Mouse (Mus musculus) midbrain, embryonic 11.5 days (tissue): ENCODE results near the gene Rwdd4a. TPM values are rescaled to one million over a fixed set of nuclear protein-coding genes. Genes with fewer than 3 reads are reported as not detected.

ENCODE experiments used
- ATAC-seq: fragments of 200-750 bp; cut with Nextera tagmentation; 2 replicates; pipeline ENCODE4 v1.8.0; 2017; ENCODE audit warnings: moderate TSS enrichment, moderate library complexity; ENCODE audit not compliant: low FRiP score
- DNase-seq: peaks from one replicate; pipeline ENCODE4 v3.0.0; 2015; ENCODE audit warnings: low spot score; ENCODE audit errors: missing footprints
- H3K27ac ChIP-seq: fragments of 300-500 bp; sonication (generic); 2 replicates; pipeline ENCODE4 v1.5.1; 2014; ENCODE audit warnings: low read depth, low read length
- H3K27me3 ChIP-seq: fragments of 300-500 bp; sonication (generic); 2 replicates; pipeline ENCODE4 v1.6.1; 2014; ENCODE audit warnings: mild to moderate bottlenecking, low read length, moderate library complexity, mixed read lengths; ENCODE audit not compliant: control insufficient read depth, insufficient read depth
- H3K36me3 ChIP-seq: fragments of 300-500 bp; sonication (generic); 2 replicates; pipeline ENCODE4 v1.6.1; 2014; ENCODE audit warnings: mild to moderate bottlenecking, low read length, moderate library complexity, mixed read lengths; ENCODE audit not compliant: control insufficient read depth, insufficient read depth
- H3K4me1 ChIP-seq: fragments of 300-500 bp; sonication (generic); 2 replicates; pipeline ENCODE4 v1.6.1; 2014; ENCODE audit warnings: low read length; ENCODE audit not compliant: control insufficient read depth, insufficient read depth
- H3K4me2 ChIP-seq: fragments of 300-500 bp; sonication (generic); 2 replicates; pipeline ENCODE4 v1.6.1; 2014; ENCODE audit warnings: mild to moderate bottlenecking, moderate library complexity
- H3K4me3 ChIP-seq: fragments of 300-500 bp; sonication (generic); 2 replicates; pipeline ENCODE4 v1.5.1; 2014; ENCODE audit warnings: low read depth, low read length
- H3K9ac ChIP-seq: fragments of 300-500 bp; sonication (generic); 2 replicates; pipeline ENCODE4 v1.6.1; 2014; ENCODE audit warnings: low read length
- H3K9me3 ChIP-seq: fragments of 300-500 bp; sonication (generic); 2 replicates; pipeline ENCODE4 v1.6.1; 2016; ENCODE audit warnings: low read length; ENCODE audit not compliant: control insufficient read depth
- WGBS: fragments of 180-500 bp; shearing (Covaris S2); extraction: QIAGEN DNeasy Blood & Tissue Kit; methylation state at CpG from one replicate; pipeline ENCODE4 v1.1.7; 2014; 5-methylcytosine and 5-hydroxymethylcytosine counted together
- polyA plus RNA-seq: library from polyadenylated mRNA; unstranded; fragments of >200 nt; fragmentation: Nextera tagmentation; extraction: Ambion mirVana; gene quantifications from 2 replicates; pipeline ENCODE4 v1.2.1, GENCODE M21; 2014

Rwdd4a gene
- polyA plus RNA-seq, 1 experiment from 2014 or later: 49.0 TPM

DNA sequence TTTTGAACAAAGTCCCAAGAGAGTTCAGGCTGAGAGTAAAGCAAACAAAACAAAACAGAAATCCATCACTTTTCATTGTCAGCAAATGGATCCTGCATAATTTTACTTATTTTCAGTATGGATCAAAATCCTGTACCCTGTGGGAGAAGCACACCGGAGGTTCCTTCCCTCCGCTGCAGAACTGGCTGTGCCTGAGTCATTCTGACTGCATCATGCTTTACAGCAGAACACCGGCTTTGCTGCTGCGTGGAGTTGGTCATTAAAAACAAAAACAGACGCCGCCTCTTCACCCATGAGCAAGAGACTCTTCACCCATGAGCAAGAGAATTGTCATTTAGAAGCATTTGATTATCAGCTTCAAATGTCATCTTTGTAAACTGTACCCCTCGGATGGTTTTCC, 27.3 kb downstream of the Rwdd4a start:
- DNase-seq: no peak
- Histone ChIP-seq H3K4me3 (no peak overlapping the region), H3K27me3 (no peaks in the 10 kb centered on the region), H3K27ac (no peak overlapping the region), H3K36me3 (no peaks in the 10 kb centered on the region), H3K4me1 (no peaks in the 10 kb centered on the region), H3K4me2 (no peak overlapping the region), H3K9me3 (no peaks in the 10 kb centered on the region), H3K9ac (no peak overlapping the region)
- no peak for ATAC-seq
- WGBS: 90% methylated on average over 7 of the region's 7 CpGs

DNA sequence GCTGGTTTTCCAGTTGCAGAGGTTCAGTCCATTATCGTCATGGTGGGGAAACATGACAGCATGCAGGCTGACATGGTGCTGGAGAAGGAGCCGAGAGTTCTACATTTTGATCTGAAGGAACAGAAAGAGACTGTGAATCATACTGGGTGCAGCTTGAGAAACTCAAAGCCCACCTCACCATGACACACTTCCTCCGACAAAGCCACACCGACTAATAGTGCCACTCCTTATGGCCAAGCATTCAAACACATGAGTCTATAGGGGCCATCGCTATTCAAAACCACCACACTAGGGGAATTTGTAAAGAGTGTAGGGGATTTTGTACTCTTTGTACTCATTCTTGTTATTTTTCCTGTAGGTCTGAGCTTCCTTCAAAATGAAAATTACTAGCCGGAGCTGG, 33.1 kb downstream of the Rwdd4a start:
- Histone ChIP-seq H3K9me3 (no peaks in the 10 kb centered on the region), H3K27ac (no peak overlapping the region), H3K36me3 (no peaks in the 10 kb centered on the region), H3K4me2 (no peak overlapping the region), H3K9ac (no peak overlapping the region), H3K27me3 (no peaks in the 10 kb centered on the region), H3K4me3 (no peak overlapping the region), H3K4me1 (no peaks in the 10 kb centered on the region)
- DNase-seq (no peak), ATAC-seq (no peak)
- 90% methylated on average over 6 of the region's 6 CpGs for WGBS

DNA sequence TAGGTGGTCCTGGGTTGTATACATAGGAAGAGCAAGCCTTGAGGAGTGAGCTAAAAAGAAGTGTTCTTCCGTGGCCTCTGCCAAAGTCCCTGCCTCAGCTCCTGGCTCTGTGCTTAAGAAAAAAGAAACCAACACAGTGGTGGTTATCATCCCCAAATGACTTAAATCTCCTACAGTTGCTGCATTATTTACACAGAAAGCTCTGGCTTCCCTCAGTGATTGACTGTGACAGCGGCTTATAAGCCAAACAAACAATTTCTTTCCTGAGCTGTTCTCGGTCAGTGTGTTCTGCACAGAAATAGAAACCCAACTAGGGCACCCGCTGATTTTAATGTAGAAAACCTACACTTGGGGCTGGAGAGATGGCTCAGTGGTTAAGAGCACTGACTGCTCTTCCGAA, 34.6 kb downstream of the Rwdd4a start:
- H3K27ac ChIP-seq: no peak overlapping the region
- no peaks in the 10 kb centered on the region for H3K9me3 ChIP-seq
- no peak overlapping the region for H3K9ac ChIP-seq
- ATAC-seq: no peak
- no peaks in the 10 kb centered on the region for H3K27me3 ChIP-seq
- no peaks in the 10 kb centered on the region for H3K36me3 ChIP-seq
- no peaks in the 10 kb centered on the region for H3K4me1 ChIP-seq
- no peak overlapping the region for H3K4me3 ChIP-seq
- no peak overlapping the region for H3K4me2 ChIP-seq
- WGBS: 86% methylated on average over 5 of the region's 5 CpGs
- DNase-seq: no peak

DNA sequence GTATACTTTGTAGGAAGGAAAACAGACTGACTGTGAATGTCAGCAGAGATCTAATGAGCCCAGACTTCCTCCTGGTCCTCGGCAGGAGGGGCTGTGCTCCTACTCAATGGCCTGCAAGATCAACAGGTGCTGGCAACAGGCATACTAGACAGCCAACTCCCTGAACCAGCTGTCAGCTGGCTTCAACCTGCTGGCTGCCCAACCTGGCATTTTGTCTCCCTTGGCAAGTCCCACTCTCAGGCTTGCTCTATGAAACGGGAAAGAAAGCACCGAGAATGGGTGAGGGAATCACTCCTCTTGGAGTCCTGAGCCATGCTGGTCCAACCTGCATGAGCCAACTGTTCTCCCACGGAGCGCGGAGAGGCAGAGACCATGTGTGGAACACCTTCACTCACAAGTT, 36.7 kb downstream of the Rwdd4a start:
- no peak for ATAC-seq

DNA sequence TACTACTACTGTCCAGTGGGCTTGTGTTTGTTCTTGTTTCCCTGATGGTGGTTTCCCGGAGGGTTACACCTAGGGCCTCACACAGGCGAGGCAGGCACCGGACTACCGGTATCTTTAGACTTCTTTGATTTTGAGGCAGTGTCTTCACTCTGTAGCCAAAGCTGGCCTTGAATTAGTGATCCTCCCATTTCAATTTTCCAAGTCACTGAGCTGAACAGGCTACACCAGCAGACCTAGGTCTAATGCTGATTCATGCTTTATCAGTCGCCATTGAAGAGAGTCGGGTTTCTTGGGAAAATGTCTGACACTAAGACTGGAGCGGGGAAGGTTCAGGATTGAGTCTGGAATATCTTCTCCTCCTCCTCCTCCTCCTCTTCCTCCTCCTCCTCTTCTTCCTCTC, 40.0 kb downstream of the Rwdd4a start:
- H3K4me2 ChIP-seq: no peak overlapping the region
- WGBS: 88% methylated on average over 7 of the region's 7 CpGs

More for the DNA sequence above, 36.7 kb downstream of the Rwdd4a start:
- Histone ChIP-seq H3K4me2 (no peak overlapping the region), H3K27me3 (no peaks in the 10 kb centered on the region), H3K36me3 (no peaks in the 10 kb centered on the region), H3K9ac (no peak overlapping the region), H3K4me1 (no peaks in the 10 kb centered on the region), H3K4me3 (no peak overlapping the region), H3K9me3 (no peaks in the 10 kb centered on the region), H3K27ac (no peak overlapping the region)
- WGBS: 87% methylated on average over 6 of the region's 6 CpGs
- no peak for DNase-seq

DNA sequence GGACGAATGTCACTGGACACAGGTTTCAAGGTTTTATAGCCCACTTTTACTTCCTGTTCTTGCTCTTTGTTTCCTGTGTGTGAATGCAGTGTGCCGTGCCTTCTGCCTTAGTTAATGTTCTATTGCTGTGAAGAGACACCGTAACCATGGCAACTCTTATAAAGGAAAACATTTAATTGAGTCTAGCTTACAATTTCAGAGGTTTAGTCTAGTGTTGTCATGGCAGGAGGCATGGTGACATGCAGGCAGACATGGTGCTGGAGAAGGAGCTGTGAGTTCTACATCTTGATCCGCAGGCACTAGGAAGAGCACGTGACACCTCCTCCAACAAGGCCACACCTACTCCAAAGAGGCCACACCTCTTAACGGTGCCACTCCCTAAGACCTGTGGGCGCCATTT, 48.0 kb downstream of the Rwdd4a start:
- Histone ChIP-seq H3K9me3 (no peaks in the 10 kb centered on the region), H3K4me3 (no peak overlapping the region), H3K27ac (no peak overlapping the region), H3K4me1 (no peaks in the 10 kb centered on the region), H3K4me2 (no peak overlapping the region), H3K27me3 (no peaks in the 10 kb centered on the region), H3K36me3 (no peaks in the 10 kb centered on the region), H3K9ac (no peak overlapping the region)
- ATAC-seq (no peak), DNase-seq (peak; percentile 86)
- WGBS: 77% methylated on average over 7 of the region's 7 CpGs

More for the DNA sequence above, 40.0 kb downstream of the Rwdd4a start:
- H3K9ac ChIP-seq: no peak overlapping the region
- ATAC-seq (no peak), DNase-seq (no peak)
- H3K36me3 ChIP-seq: no peaks in the 10 kb centered on the region
- H3K4me3 ChIP-seq: no peak overlapping the region
- H3K9me3 ChIP-seq: no peaks in the 10 kb centered on the region
- H3K27ac ChIP-seq: no peak overlapping the region
- no peaks in the 10 kb centered on the region for H3K4me1 ChIP-seq
- H3K27me3 ChIP-seq: no peaks in the 10 kb centered on the region

DNA sequence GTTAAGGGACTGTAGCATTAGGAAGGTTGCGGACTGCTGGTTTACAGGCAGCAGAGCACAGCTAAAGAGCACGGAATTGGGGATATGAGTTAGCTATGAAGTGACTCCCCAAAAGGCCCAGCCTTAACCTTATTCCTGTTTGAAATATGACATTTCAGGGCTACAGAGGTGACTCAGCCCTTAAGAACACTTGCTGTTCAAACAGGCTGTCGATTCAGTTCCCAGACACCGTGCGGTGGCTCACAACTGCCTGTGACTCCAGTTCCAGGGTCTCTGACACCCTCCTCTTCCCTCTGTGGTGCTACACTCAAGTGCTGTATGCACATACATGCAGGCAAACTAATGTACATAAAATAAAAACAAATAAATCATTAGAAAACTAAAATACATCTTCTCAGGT, 55.2 kb downstream of the Rwdd4a start:
- Histone ChIP-seq H3K9me3 (no peaks in the 10 kb centered on the region; the same call in 1 of the 2 replicates), H3K36me3 (no peaks in the 10 kb centered on the region), H3K27me3 (no peaks in the 10 kb centered on the region), H3K4me3 (no peak overlapping the region), H3K4me2 (no peak overlapping the region), H3K4me1 (no peaks in the 10 kb centered on the region), H3K27ac (no peak overlapping the region), H3K9ac (no peak overlapping the region)
- 92% methylated on average over 5 of the region's 5 CpGs for WGBS
- DNase-seq (peak; percentile 53), ATAC-seq (no peak)

DNA sequence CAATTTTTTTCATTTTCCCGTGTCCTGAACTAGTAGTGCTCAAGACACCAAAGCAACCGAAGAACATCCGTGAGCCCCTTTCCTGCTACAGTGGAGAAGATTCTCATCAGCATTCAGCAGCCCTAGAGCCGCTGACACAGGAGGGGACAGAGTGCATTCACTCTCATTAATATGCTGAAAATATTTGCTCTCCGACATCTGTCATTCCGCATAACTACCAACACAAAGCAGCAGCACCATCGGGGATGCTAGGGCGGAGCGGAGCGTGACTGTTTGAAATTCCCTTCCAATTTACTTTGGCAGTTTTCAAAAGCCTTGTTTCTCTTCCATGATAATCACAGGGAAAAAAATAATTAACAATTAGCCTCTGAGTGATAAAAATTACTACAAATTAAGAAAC, 56.9 kb downstream of the Rwdd4a start:
- Histone ChIP-seq H3K4me3 (no peak overlapping the region), H3K4me2 (no peak overlapping the region), H3K9ac (no peak overlapping the region), H3K27ac (no peak overlapping the region; the same call in 1 of the 2 replicates), H3K9me3 (no peaks in the 10 kb centered on the region; the same call in 1 of the 2 replicates), H3K27me3 (no peaks in the 10 kb centered on the region), H3K4me1 (no peaks in the 10 kb centered on the region), H3K36me3 (no peaks in the 10 kb centered on the region)
- DNase-seq (no peak), ATAC-seq (0 out of 2 replicates have a peak, but pooled peaks have one; percentile 59)
- 76% methylated on average over 10 of the region's 10 CpGs for WGBS

DNA sequence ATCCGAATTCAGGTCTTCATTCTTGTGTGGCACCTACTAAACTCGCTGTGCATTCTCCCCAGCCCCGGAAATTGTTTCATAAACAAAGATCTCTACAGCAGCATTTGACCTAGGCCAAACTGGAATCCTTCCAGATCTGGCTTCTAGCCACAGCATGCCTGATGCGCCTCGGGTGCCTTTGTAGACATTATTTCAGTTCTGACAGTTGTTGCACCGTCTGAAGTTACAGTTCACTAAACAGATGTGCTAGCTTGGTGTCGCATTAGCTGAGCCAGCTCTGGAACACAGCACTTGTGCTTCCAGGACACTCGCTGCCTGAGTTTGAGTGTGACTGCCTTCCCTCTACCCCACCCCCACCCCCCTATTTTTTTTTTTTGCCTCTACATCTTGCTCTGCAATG, 67.2 kb downstream of the Rwdd4a start:
- WGBS: 89% methylated on average over 8 of the region's 8 CpGs
- H3K4me1 ChIP-seq: no peaks in the 10 kb centered on the region
- ATAC-seq: no peak
- H3K27ac ChIP-seq: no peak overlapping the region
- no peaks in the 10 kb centered on the region for H3K36me3 ChIP-seq
- no peaks in the 10 kb centered on the region for H3K27me3 ChIP-seq
- no peaks in the 10 kb centered on the region for H3K9me3 ChIP-seq
- no peak for DNase-seq
- no peak overlapping the region for H3K9ac ChIP-seq
- no peak overlapping the region for H3K4me2 ChIP-seq
- H3K4me3 ChIP-seq: no peak overlapping the region
